Mouse (Mus musculus) spleen, adult 2 months (tissue): Measurements from ENCODE around the gene Dhcr24. TPM values are rescaled to one million over a fixed set of nuclear protein-coding genes. Genes with fewer than 3 reads are reported as not detected.

ENCODE experiments used
- DNase-seq, 2 experiments: peaks; one replicate each; pipeline versions ENCODE4 v3.0.0 to v3.0.0-alpha.2; 2012 to 2021; ENCODE audit warnings: low spot score in 2 of 2, low read depth in 1 of 2
- H3K27ac ChIP-seq: fragments of 200-500 bp; 2 replicates; pipeline ENCODE4 v1.5.1; 2012; ENCODE audit warnings: low read length, inconsistent platforms; ENCODE audit not compliant: insufficient read depth
- H3K27me3 ChIP-seq: fragments of 200-500 bp; 2 replicates; pipeline ENCODE4 v1.6.1; 2012; ENCODE audit warnings: mild to moderate bottlenecking, moderate library complexity, low read length, inconsistent platforms; ENCODE audit not compliant: control insufficient read depth, insufficient read depth
- H3K36me3 ChIP-seq: fragments of 200-500 bp; 2 replicates; pipeline ENCODE4 v1.6.1; 2012; ENCODE audit warnings: mild to moderate bottlenecking, low read length, inconsistent platforms; ENCODE audit not compliant: control insufficient read depth, insufficient read depth
- H3K4me1 ChIP-seq: fragments of 200-500 bp; 2 replicates; pipeline ENCODE4 v1.6.1; 2011; ENCODE audit warnings: inconsistent platforms; ENCODE audit not compliant: control insufficient read depth, insufficient read depth, insufficient read length
- H3K4me3 ChIP-seq: fragments of 200-500 bp; 2 replicates; pipeline ENCODE4 v1.5.1; 2011; ENCODE audit warnings: mild to moderate bottlenecking, inconsistent platforms; ENCODE audit not compliant: insufficient read depth, insufficient read length; ENCODE audit errors: extremely low read depth
- CTCF ChIP-seq: fragments of 200-500 bp; IDR thresholded peaks from 2 replicates; pipeline ENCODE4 v1.5.1; 2011; ENCODE audit warnings: mild to moderate bottlenecking, inconsistent platforms; ENCODE audit not compliant: insufficient read depth, insufficient read length, insufficient replicate concordance; ENCODE audit errors: extremely low read depth
- POLR2A ChIP-seq: fragments of 200-500 bp; IDR thresholded peaks from 2 replicates; pipeline ENCODE4 v1.6.1; 2011; ENCODE audit warnings: low read depth, low read length, inconsistent platforms
- WGBS: fragments of 180-500 bp; shearing (Covaris S2); methylation state at CpG from one replicate; pipeline ENCODE4 v1.1.7; 2018; 5-methylcytosine and 5-hydroxymethylcytosine counted together
- polyA plus RNA-seq: library from polyadenylated mRNA; depleted of rRNA; stranded (reverse); fragments of >200 nt; gene quantifications from 2 replicates; pipeline ENCODE4 v1.2.3, GENCODE M21; 2012

Dhcr24 gene
- polyA plus RNA-seq, 1 experiment = 22.7 TPM

GRCm38 (mm10) chr4:106529375-106530112, 31.3 kb upstream of the Dhcr24 start:
- peak; percentile 72 to 81 for DNase-seq
- WGBS = 11% methylated on average over 17 of the region's 17 CpGs
- no peaks in the 10 kb centered on the region for H3K36me3 ChIP-seq
- peak overlapping the region; percentile 59 for H3K4me3 ChIP-seq
- H3K4me1 ChIP-seq = peaks cover 2% of the 10 kb centered on the region; the same call in 1 of the 2 replicates
- no peaks in the 10 kb centered on the region for H3K27me3 ChIP-seq
- TF ChIP-seq POLR2A (no peak), CTCF (peak; percentile 100)
- H3K27ac ChIP-seq = 0 out of 2 replicates have a peak overlapping the region, but pooled peaks have one; percentile 30

- Histone ChIP-seq H3K4me3 (no peak overlapping the region), H3K4me1 (peaks cover 2% of the 10 kb centered on the region; the same call in 1 of the 2 replicates), H3K27me3 (no peaks in the 10 kb centered on the region), H3K36me3 (no peaks in the 10 kb centered on the region), H3K27ac (no peak overlapping the region)
- no peak for DNase-seq
- WGBS = 85% methylated on average over 9 of the region's 9 CpGs
- TF ChIP-seq CTCF = no peak
- no peak for TF ChIP-seq POLR2A
Measured at GRCm38 (mm10) chr4:106530113-106530482, 30.7 kb upstream of the Dhcr24 start.

DNA sequence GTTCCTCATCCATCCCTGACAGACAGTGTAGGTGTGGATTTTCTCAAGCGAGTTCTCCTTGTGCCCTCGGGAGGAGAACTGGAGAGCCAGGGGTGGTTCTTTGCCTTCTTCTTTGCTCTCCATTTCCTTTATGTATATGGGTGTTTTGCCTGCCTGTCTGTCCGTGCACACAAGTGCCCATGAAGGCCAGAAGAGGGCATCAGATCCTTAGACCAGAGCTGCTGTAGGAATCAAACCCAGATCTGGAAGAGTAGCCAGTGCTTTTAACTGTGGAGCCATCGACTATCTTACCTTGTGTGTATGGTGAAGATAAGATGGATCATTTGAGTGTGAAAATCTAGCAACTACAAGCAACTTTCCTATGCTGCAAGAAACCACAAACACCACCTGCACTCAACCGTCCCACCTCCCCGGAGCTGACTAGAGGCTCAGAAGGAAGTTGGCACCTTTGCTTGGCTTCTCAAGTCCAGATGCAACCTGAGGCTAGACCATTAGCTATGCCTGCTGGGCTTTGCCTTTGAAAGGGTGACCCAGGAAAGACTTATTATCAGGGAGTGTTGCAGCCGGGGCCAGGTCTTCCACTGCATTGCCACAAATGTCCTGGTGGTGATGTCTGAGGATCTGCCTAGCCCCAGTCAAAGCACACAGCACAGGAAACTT, 27.3 kb upstream of the Dhcr24 start:
- H3K36me3 ChIP-seq = no peaks in the 10 kb centered on the region
- no peaks in the 10 kb centered on the region for H3K27me3 ChIP-seq
- H3K27ac ChIP-seq = no peak overlapping the region
- H3K4me1 ChIP-seq = peaks cover 2% of the 10 kb centered on the region; the same call in 1 of the 2 replicates
- no peak overlapping the region for H3K4me3 ChIP-seq
- DNase-seq = no peak
- WGBS = 15% methylated on average over 7 of the region's 7 CpGs
- TF ChIP-seq POLR2A (no peak), CTCF (no peak)

- TF ChIP-seq CTCF = no peak
- TF ChIP-seq POLR2A = no peak
- peaks cover 1% of the 10 kb centered on the region; the same call in 1 of the 2 replicates for H3K4me1 ChIP-seq
- no peak overlapping the region for H3K4me3 ChIP-seq
- no peaks in the 10 kb centered on the region for H3K27me3 ChIP-seq
- no peaks in the 10 kb centered on the region for H3K36me3 ChIP-seq
- WGBS = 45% methylated on average over 7 of the region's 7 CpGs
- no peak for DNase-seq
- no peak overlapping the region for H3K27ac ChIP-seq
Measured at GRCm38 (mm10) chr4:106534256-106534655, 26.6 kb upstream of the Dhcr24 start.

GRCm38 (mm10) chr4:106539756-106540155, 21.1 kb upstream of the Dhcr24 start:
- Histone ChIP-seq H3K27ac (no peak overlapping the region), H3K4me1 (no peaks in the 10 kb centered on the region), H3K36me3 (no peaks in the 10 kb centered on the region), H3K4me3 (no peak overlapping the region), H3K27me3 (no peaks in the 10 kb centered on the region)
- no peak for TF ChIP-seq POLR2A
- TF ChIP-seq CTCF = no peak
- no peak for DNase-seq
- WGBS = 87% methylated on average over 5 of the region's 5 CpGs

DNA sequence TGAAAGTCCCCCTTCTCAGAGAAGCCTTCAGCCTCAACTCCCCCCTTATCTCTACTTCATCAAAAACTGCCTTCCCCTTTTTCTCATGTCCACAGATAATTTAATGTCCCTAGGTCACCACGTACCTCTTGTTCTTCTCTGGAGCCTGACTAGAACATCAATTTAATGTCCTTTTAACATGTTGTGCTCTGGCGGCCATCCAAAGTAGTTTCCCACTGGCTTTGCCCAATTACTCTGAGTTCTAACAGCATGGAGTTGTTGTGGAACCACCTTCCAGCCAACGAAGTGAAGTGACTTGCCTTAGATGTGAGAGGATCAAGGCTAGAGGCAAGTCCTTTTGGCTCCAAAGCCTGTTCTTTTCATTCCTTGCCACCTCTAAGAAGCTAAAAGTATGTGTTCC, 19.3 kb upstream of the Dhcr24 start:
- DNase-seq = no peak
- Histone ChIP-seq H3K27ac (no peak overlapping the region), H3K36me3 (no peaks in the 10 kb centered on the region), H3K27me3 (no peaks in the 10 kb centered on the region), H3K4me1 (no peaks in the 10 kb centered on the region), H3K4me3 (no peak overlapping the region)
- 59% methylated on average over 3 of the region's 3 CpGs for WGBS
- TF ChIP-seq POLR2A = no peak
- no peak for TF ChIP-seq CTCF

- H3K4me1 ChIP-seq = no peaks in the 10 kb centered on the region
- WGBS = 73% methylated on average over 2 of the region's 2 CpGs
- no peaks in the 10 kb centered on the region for H3K27me3 ChIP-seq
- no peak overlapping the region for H3K27ac ChIP-seq
- TF ChIP-seq CTCF (no peak), POLR2A (no peak)
- DNase-seq = no peak
- no peak overlapping the region for H3K4me3 ChIP-seq
- H3K36me3 ChIP-seq = no peaks in the 10 kb centered on the region
Measured at GRCm38 (mm10) chr4:106542211-106542610, 18.6 kb upstream of the Dhcr24 start.
